Mouse (Mus musculus) lung, postnatal 4 days (tissue): Measurements from ENCODE around the gene Btbd6.

Experiments
- DNase-seq, 2 experiments: peaks; one replicate each; pipeline ENCODE4 v3.0.0; 2021

Gene Btbd6

GRCm38 (mm10) chr12:113012443-113012842 lies 36.2 kb downstream of the Btbd6 start:
- no peak for DNase-seq

- peak in 1 of 2 experiments; percentile 67 for DNase-seq
Observed at GRCm38 (mm10) chr12:113013021-113013491, 36.8 kb downstream of the Btbd6 start.

GRCm38 (mm10) chr12:113013604-113014558 lies 37.6 kb downstream of the Btbd6 start, which contains the start of gene Pacs2:
Gene Pacs2 (plus strand): TSS chr12:113014508.
- peak; percentile 96 to 98 for DNase-seq

GRCm38 (mm10) chr12:113014561-113015556 lies 38.6 kb downstream of the Btbd6 start:
- peak; percentile 60 to 78 for DNase-seq

GRCm38 (mm10) chr12:113015956-113016355 lies 39.7 kb downstream of the Btbd6 start:
- no peak for DNase-seq

- DNase-seq, result no peak
Observed at GRCm38 (mm10) chr12:113016976-113017375, 40.7 kb downstream of the Btbd6 start.

GRCm38 (mm10) chr12:113017429-113017984 lies 41.2 kb downstream of the Btbd6 start:
- no peak for DNase-seq

- DNase-seq, result no peak
Observed at GRCm38 (mm10) chr12:113018763-113019162, 42.5 kb downstream of the Btbd6 start.

GRCm38 (mm10) chr12:113021488-113021887 lies 45.2 kb downstream of the Btbd6 start:
- DNase-seq, result no peak

- no peak for DNase-seq
Observed at GRCm38 (mm10) chr12:113023082-113023481, 46.8 kb downstream of the Btbd6 start.

- DNase-seq, result no peak
Observed at GRCm38 (mm10) chr12:113026557-113026956, 50.3 kb downstream of the Btbd6 start.

GRCm38 (mm10) chr12:113027495-113027894 lies 51.2 kb downstream of the Btbd6 start:
- DNase-seq, result no peak

- DNase-seq, result peak in 1 of 2 experiments; percentile 47
Observed at GRCm38 (mm10) chr12:113028067-113028466, 51.8 kb downstream of the Btbd6 start.
